Mouse (Mus musculus) gastrocnemius, adult 2 months (tissue): ENCODE measurements around the gene Samd1. TPM values are rescaled to one million over a fixed set of nuclear protein-coding genes. Genes with fewer than 3 reads are reported as not detected.
"Not testable (repeated sequence)": the region's sequence is repeated elsewhere in the genome, so short reads cannot be mapped to it uniquely, and the experiment has no call there.

ENCODE experiments used
- DNase-seq: peaks from one replicate; pipeline ENCODE4 v3.0.0; 2022
- H3K27ac ChIP-seq: fragments of 200-600 bp; 2 replicates; pipeline ENCODE4 v1.8.1; 2022; ENCODE audit warnings: mild to moderate bottlenecking
- H3K4me3 ChIP-seq: fragments of 200-600 bp; 2 replicates; pipeline ENCODE4 v1.8.1; 2022; ENCODE audit warnings: mild to moderate bottlenecking, moderate library complexity
- CTCF ChIP-seq: fragments of 200-600 bp; IDR thresholded peaks from 2 replicates; pipeline ENCODE4 v1.8.1; 2022; ENCODE audit warnings: antibody characterized with exemption, mild to moderate bottlenecking, moderate library complexity
- intact Hi-C: fragments of 180-260 bp; cut with DNase I; formaldehyde crosslinking; loops from one replicate; pipeline ENCODE4 v1.15.1; 2025
- total RNA-seq, 2 experiments: library from RNA; stranded (reverse); gene quantifications; 2 replicates each; pipeline ENCODE4 v1.2.3; 2021

Samd1 gene
- total RNA-seq, 2 experiments from 2014 or later: 15.1 to 19.8 TPM

DNA sequence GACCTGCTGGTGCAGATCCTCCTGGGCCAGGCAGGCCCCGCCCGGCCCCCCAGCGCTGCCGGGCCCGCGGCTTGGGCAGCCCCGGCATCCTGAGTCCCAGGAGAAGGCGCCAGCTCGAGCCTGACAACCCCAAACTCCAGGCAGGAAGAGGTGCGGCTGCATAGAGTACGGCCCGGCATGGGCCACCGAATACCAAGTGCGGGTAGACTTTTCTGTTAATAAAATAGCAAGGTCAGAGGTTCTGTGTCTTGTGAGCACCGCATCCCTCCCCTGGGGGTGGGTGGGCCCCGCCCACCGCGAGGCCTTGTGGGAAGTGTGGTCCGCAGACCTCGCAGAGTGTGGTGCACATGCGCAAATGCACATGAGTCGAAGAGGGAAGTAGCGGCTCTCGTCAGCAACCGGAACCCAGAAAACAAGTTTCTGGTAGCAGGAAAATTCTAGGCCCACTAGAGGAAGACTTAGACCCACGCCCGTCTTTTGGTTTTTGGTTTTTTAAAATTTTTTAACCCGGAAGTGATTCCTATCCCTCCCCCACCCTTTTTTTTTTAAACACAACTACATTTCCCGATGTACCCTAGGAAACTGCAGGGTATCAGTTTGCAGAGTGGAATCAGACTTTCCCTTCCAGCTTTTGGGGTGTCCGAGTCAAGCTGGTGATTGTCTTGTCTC lies 7.2 kb downstream of the Samd1 start:
- intact Hi-C loops: no loop called here
- Histone ChIP-seq H3K4me3 (peak overlapping the region; percentile 89), H3K27ac (peak overlapping the region; percentile 96)
- TF ChIP-seq CTCF: no peak
- peak; percentile 97 for DNase-seq

- intact Hi-C loops, DNase-seq: not testable (repeated sequence)
- H3K4me3 ChIP-seq: peak overlapping the region; percentile 89
- peak overlapping the region; percentile 96 for H3K27ac ChIP-seq
Observed at GRCm38 (mm10) chr8:84005502-84005901, 8.0 kb downstream of the Samd1 start.

- Histone ChIP-seq H3K27ac (no peak overlapping the region), H3K4me3 (no peak overlapping the region)
- intact Hi-C loops: no loop called here
- DNase-seq: no peak
- peak; percentile 33 for TF ChIP-seq CTCF
Observed at GRCm38 (mm10) chr8:84008362-84008761, 10.9 kb downstream of the Samd1 start.

- peak; percentile 99 for TF ChIP-seq CTCF
Observed at GRCm38 (mm10) chr8:84009876-84010275, 12.4 kb downstream of the Samd1 start.

GRCm38 (mm10) chr8:84010625-84011611 lies 13.4 kb downstream of the Samd1 start:
- peak overlapping the region; percentile 76 for H3K27ac ChIP-seq
- TF ChIP-seq CTCF: peak; percentile 87
- DNase-seq: peak; percentile 89
- intact Hi-C loops: loop anchor here (5.0 kb wide), 2 partner anchors 34 to 56 kb away; partner anchors contain the start of genes Gm10643 and Rfx1
- peak overlapping the region; percentile 82 for H3K4me3 ChIP-seq

More at GRCm38 (mm10) chr8:84009876-84010275, 12.4 kb downstream of the Samd1 start:
- H3K4me3 ChIP-seq: peak overlapping the region; percentile 82
- no peak overlapping the region for H3K27ac ChIP-seq
- intact Hi-C loops: loop anchor here (5.0 kb wide), 2 partner anchors 33 to 57 kb away; partner anchors contain the start of genes Gm10643 and Rfx1
- DNase-seq: peak; percentile 91

DNA sequence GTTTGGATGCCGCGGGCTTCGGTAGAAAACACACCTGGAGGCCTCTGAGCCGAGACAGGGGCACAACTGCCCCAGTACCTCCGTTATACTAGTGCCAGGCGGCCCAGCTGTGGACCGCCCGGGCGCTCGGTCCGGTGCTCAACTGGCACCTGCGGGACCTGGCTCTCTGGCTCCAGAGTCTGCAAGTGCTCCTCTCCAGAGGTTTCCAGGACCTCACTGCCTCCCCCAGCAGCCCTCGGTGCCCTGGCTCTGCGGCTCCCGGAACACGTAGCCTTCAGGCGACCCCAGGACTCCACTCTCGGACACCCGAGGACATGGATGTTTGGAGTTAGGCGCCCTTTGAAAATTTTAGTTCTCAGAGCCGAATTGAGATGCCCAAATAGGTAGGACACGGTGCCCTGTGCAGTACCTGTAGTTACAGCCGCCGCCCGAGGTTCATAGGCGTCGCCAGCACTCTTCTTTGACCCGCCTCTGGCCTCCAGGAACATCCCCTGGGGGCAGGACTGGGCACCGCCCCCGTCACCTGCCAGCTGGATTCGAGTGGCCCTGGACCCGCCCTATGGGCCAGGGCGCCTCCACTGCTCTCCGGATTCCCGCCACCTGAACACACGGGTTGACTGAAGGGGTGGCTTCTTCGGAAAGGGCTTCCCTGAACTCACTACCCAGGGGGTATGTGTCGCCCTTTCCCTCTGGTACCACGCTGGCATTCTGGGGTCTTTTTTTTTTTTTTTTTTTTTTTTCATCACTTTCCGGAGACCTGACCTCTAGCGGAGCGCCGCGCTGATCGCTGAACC lies 14.4 kb downstream of the Samd1 start, which contains the start of gene 2210011C24Rik:
Gene 2210011C24Rik, minus strand, starts transcription at position 467 of the 794 bp plus-strand sequence.
- intact Hi-C loops: loop anchor here (5.0 kb wide), 2 partner anchors 35 to 55 kb away; partner anchors contain the start of genes Gm10643 and Rfx1
- H3K27ac ChIP-seq: peak within 1 kb of the TSS; percentile 76
- no peak for TF ChIP-seq CTCF
- DNase-seq: peak; percentile 74
- H3K4me3 ChIP-seq: peak within 1 kb of the TSS; percentile 82

- DNase-seq: peak; percentile 77
- intact Hi-C loops: loop anchor here (5.0 kb wide), 2 partner anchors 35 to 55 kb away; partner anchors contain the start of genes Gm10643 and Rfx1
- Histone ChIP-seq H3K27ac (peak overlapping the region; percentile 76), H3K4me3 (peak overlapping the region; percentile 82)
- no peak for TF ChIP-seq CTCF
Observed at GRCm38 (mm10) chr8:84012499-84013165, 15.2 kb downstream of the Samd1 start.

- Histone ChIP-seq H3K27ac (no peak overlapping the region), H3K4me3 (no peak overlapping the region)
- no peak for DNase-seq
- no peak for TF ChIP-seq CTCF
- intact Hi-C loops: no loop called here
Observed at GRCm38 (mm10) chr8:84015833-84016232, 18.4 kb downstream of the Samd1 start.

GRCm38 (mm10) chr8:84019738-84020137 lies 22.3 kb downstream of the Samd1 start:
- no peak overlapping the region for H3K4me3 ChIP-seq
- no peak for DNase-seq
- no peak overlapping the region for H3K27ac ChIP-seq
- intact Hi-C loops: no loop called here
- no peak for TF ChIP-seq CTCF

DNA sequence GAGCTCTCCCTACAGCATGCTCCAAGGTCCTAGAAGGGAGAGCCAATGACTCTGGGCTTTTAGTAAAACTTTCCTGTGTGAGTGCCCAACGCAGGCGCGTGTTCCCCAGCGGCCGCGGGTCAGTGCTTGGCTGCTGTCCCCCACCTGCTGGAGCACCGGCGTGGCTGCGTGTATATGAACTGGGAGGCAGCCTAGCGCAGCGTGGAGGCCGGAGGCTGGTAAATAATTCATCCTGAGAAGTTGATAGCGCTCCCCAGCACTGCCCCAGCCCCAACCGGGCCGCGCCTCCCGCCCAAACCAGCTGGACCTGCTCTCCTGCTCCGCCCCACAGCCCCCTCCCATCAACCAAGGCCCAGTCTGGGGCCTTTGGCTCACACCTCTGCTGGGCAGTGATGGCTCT lies 23.6 kb downstream of the Samd1 start, which contains the start of gene Palm3:
Gene Palm3, plus strand, starts transcription at position 376 of the 400 bp plus-strand sequence.
- H3K27ac ChIP-seq: peak within 1 kb of the TSS; percentile 5; the same call in 1 of the 2 replicates
- DNase-seq: peak; percentile 33
- no peak for TF ChIP-seq CTCF
- intact Hi-C loops: no loop called here
- H3K4me3 ChIP-seq: no peak within 1 kb of the TSS

- intact Hi-C loops: no loop called here
- no peak for TF ChIP-seq CTCF
- Histone ChIP-seq H3K27ac (peak overlapping the region; percentile 5; the same call in 1 of the 2 replicates), H3K4me3 (no peak overlapping the region)
- DNase-seq: no peak
Observed at GRCm38 (mm10) chr8:84021569-84021968, 24.1 kb downstream of the Samd1 start.
